Mouse (Mus musculus) left cerebral cortex, postnatal 4 days (tissue): ENCODE measurements around the gene Mpv17l2. TPM values are rescaled to one million over a fixed set of nuclear protein-coding genes. Genes with fewer than 3 reads are reported as not detected.
A peak's percentile ranks its signal among the peaks of the same experiment; 100 is the strongest.

ENCODE experiments used
- DNase-seq: peaks from one replicate; pipeline ENCODE4 v3.0.0-alpha.2; 2022
- intact Hi-C: fragments of 180-260 bp; cut with DNase I; formaldehyde crosslinking; loops from one replicate; pipeline ENCODE4 v1.15.1; 2025
- total RNA-seq, 2 experiments: library from RNA; stranded (reverse); gene quantifications; 2 replicates each; pipeline ENCODE4 v1.2.3; 2021

Gene Mpv17l2
- 10 to 100 TPM; 31.7 to 32.6 TPM for total RNA-seq

- intact Hi-C loops = no loop called here
- DNase-seq = peak; percentile 94
Measured at GRCm38 (mm10) chr8:70760775-70761406, at the start of gene Mpv17l2. Mpv17l2 (minus strand) TSS chr8:70760946.

GRCm38 (mm10) chr8:70808955-70809701, 48.4 kb upstream of the Mpv17l2 start:
- DNase-seq = no peak
- intact Hi-C loops = no loop called here

GRCm38 (mm10) chr8:70808239-70808638, 47.5 kb upstream of the Mpv17l2 start, which contains the start of gene Il12rb1:
Il12rb1 (plus strand) TSS chr8:70808449.
- DNase-seq = no peak
- intact Hi-C loops = no loop called here

GRCm38 (mm10) chr8:70807304-70807703, 46.6 kb upstream of the Mpv17l2 start:
- DNase-seq = no peak
- intact Hi-C loops = no loop called here

- intact Hi-C loops = no loop called here
- DNase-seq = no peak
Measured at GRCm38 (mm10) chr8:70806541-70806940, 45.8 kb upstream of the Mpv17l2 start.

GRCm38 (mm10) chr8:70804481-70805206, 43.9 kb upstream of the Mpv17l2 start, which contains the start of gene Mast3:
Mast3 (minus strand) TSS chr8:70805054.
- DNase-seq = peak; percentile 83
- intact Hi-C loops = no loop called here

- DNase-seq = no peak
- intact Hi-C loops = no loop called here
Measured at GRCm38 (mm10) chr8:70803761-70804480, 43.2 kb upstream of the Mpv17l2 start.

- no peak for DNase-seq
- intact Hi-C loops = no loop called here
Measured at GRCm38 (mm10) chr8:70802786-70803510, 42.2 kb upstream of the Mpv17l2 start.

- DNase-seq = no peak
- intact Hi-C loops = no loop called here
Measured at GRCm38 (mm10) chr8:70801830-70802229, 41.1 kb upstream of the Mpv17l2 start.

- DNase-seq = no peak
- intact Hi-C loops = no loop called here
Measured at GRCm38 (mm10) chr8:70801156-70801555, 40.4 kb upstream of the Mpv17l2 start.

- intact Hi-C loops = no loop called here
- no peak for DNase-seq
Measured at GRCm38 (mm10) chr8:70800648-70801047, 39.9 kb upstream of the Mpv17l2 start.

GRCm38 (mm10) chr8:70798281-70798680, 37.5 kb upstream of the Mpv17l2 start:
- intact Hi-C loops = no loop called here
- DNase-seq = no peak

GRCm38 (mm10) chr8:70797081-70798070, 36.6 kb upstream of the Mpv17l2 start:
- intact Hi-C loops = no loop called here
- DNase-seq = peak; percentile 78

GRCm38 (mm10) chr8:70796403-70797080, 35.8 kb upstream of the Mpv17l2 start:
- intact Hi-C loops = no loop called here
- peak; percentile 82 for DNase-seq

- no peak for DNase-seq
- intact Hi-C loops = no loop called here
Measured at GRCm38 (mm10) chr8:70795370-70795769, 34.6 kb upstream of the Mpv17l2 start.

- DNase-seq = no peak
- intact Hi-C loops = no loop called here
Measured at GRCm38 (mm10) chr8:70794215-70794614, 33.5 kb upstream of the Mpv17l2 start.

GRCm38 (mm10) chr8:70792700-70793099, 32.0 kb upstream of the Mpv17l2 start:
- intact Hi-C loops = no loop called here
- DNase-seq = peak; percentile 75

GRCm38 (mm10) chr8:70791975-70792691, 31.4 kb upstream of the Mpv17l2 start:
- intact Hi-C loops = no loop called here
- DNase-seq = peak; percentile 98
